Mouse (Mus musculus): ENCODE data around the gene Pwwp2b. TPM values are rescaled to one million over a fixed set of nuclear protein-coding genes. Genes with fewer than 3 reads are reported as not detected.
A peak's percentile ranks its signal among the peaks of the same experiment; 100 is the strongest.

The Pwwp2b gene
- polyA plus RNA-seq, 1 experiment from 2014 or later, result 13.5 TPM

GRCm38 (mm10) chr7:139254626-139255025, 6.3 kb downstream of the Pwwp2b start:
- peaks cover 37% of the 10 kb centered on the region for H3K4me1 ChIP-seq (ENCODE audit: insufficient read depth)
- H3K9me3 ChIP-seq (ENCODE audit: low read depth, low read length), result no peaks in the 10 kb centered on the region
- H3K36me3 ChIP-seq (ENCODE audit: insufficient read depth), result peaks cover 23% of the 10 kb centered on the region
- WGBS, result 77% methylated on average over 5 of the region's 5 CpGs
- no peak overlapping the region for H3K4me3 ChIP-seq (ENCODE audit: low read depth, low read length)
- H3K27ac ChIP-seq (ENCODE audit: low read depth), result no peak overlapping the region
- no peak for TF ChIP-seq CTCF (IDR thresholded peaks at IDR 0.05; ENCODE audit: low read depth)
- H3K27me3 ChIP-seq (ENCODE audit: insufficient read depth, low read length), result no peaks in the 10 kb centered on the region
- H3K4me2 ChIP-seq, result no peak overlapping the region
- ATAC-seq (ENCODE audit: insufficient read depth) (no peak), DNase-seq (no peak)
- H3K9ac ChIP-seq, result no peak overlapping the region

- Histone ChIP-seq H3K36me3 (ENCODE audit: insufficient read depth) (peaks cover 26% of the 10 kb centered on the region), H3K4me2 (no peak overlapping the region), H3K9me3 (ENCODE audit: low read depth, low read length) (no peaks in the 10 kb centered on the region), H3K9ac (no peak overlapping the region), H3K4me3 (ENCODE audit: low read depth, low read length) (no peak overlapping the region), H3K4me1 (ENCODE audit: insufficient read depth) (peaks cover 13% of the 10 kb centered on the region), H3K27ac (ENCODE audit: low read depth) (peak overlapping the region; percentile 91), H3K27me3 (ENCODE audit: insufficient read depth, low read length) (no peaks in the 10 kb centered on the region)
- peak; percentile 83 for DNase-seq
- peak; percentile 92 for ATAC-seq (ENCODE audit: insufficient read depth)
- 57% methylated on average over 10 of the region's 10 CpGs for WGBS
- TF ChIP-seq CTCF (IDR thresholded peaks at IDR 0.05; ENCODE audit: low read depth), result no peak
Observed at GRCm38 (mm10) chr7:139257752-139258542, 9.7 kb downstream of the Pwwp2b start.

GRCm38 (mm10) chr7:139264337-139264736, 16.1 kb downstream of the Pwwp2b start:
- Histone ChIP-seq H3K4me1 (ENCODE audit: insufficient read depth) (peaks cover 2% of the 10 kb centered on the region; the same call in 1 of the 2 replicates), H3K36me3 (ENCODE audit: insufficient read depth) (peaks cover 24% of the 10 kb centered on the region; the same call in 1 of the 2 replicates), H3K27me3 (ENCODE audit: insufficient read depth, low read length) (no peaks in the 10 kb centered on the region), H3K4me3 (ENCODE audit: low read depth, low read length) (no peak overlapping the region), H3K4me2 (no peak overlapping the region), H3K9me3 (ENCODE audit: low read depth, low read length) (no peaks in the 10 kb centered on the region), H3K27ac (ENCODE audit: low read depth) (peak overlapping the region; percentile 22), H3K9ac (no peak overlapping the region)
- no peak for TF ChIP-seq CTCF (IDR thresholded peaks at IDR 0.05; ENCODE audit: low read depth)
- DNase-seq, result peak; percentile 52
- ATAC-seq (ENCODE audit: insufficient read depth), result no peak
- 49% methylated on average over 4 of the region's 4 CpGs for WGBS

GRCm38 (mm10) chr7:139265634-139266033, 17.4 kb downstream of the Pwwp2b start:
- TF ChIP-seq CTCF (IDR thresholded peaks at IDR 0.05; ENCODE audit: low read depth), result no peak
- H3K9ac ChIP-seq, result no peak overlapping the region
- H3K4me1 ChIP-seq (ENCODE audit: insufficient read depth), result peaks cover 2% of the 10 kb centered on the region; the same call in 1 of the 2 replicates
- H3K4me2 ChIP-seq, result no peak overlapping the region
- H3K36me3 ChIP-seq (ENCODE audit: insufficient read depth), result peaks cover 21% of the 10 kb centered on the region; the same call in 1 of the 2 replicates
- DNase-seq (no peak), ATAC-seq (ENCODE audit: insufficient read depth) (no peak)
- no peaks in the 10 kb centered on the region for H3K27me3 ChIP-seq (ENCODE audit: insufficient read depth, low read length)
- no peak overlapping the region for H3K4me3 ChIP-seq (ENCODE audit: low read depth, low read length)
- no peaks in the 10 kb centered on the region for H3K9me3 ChIP-seq (ENCODE audit: low read depth, low read length)
- 46% methylated on average over 6 of the region's 6 CpGs for WGBS
- no peak overlapping the region for H3K27ac ChIP-seq (ENCODE audit: low read depth)

- Histone ChIP-seq H3K27ac (ENCODE audit: low read depth) (peak overlapping the region; percentile 0; the same call in 1 of the 2 replicates), H3K36me3 (ENCODE audit: insufficient read depth) (peaks cover 21% of the 10 kb centered on the region; the same call in 1 of the 2 replicates), H3K4me1 (ENCODE audit: insufficient read depth) (peaks cover 2% of the 10 kb centered on the region; the same call in 1 of the 2 replicates), H3K9me3 (ENCODE audit: low read depth, low read length) (no peaks in the 10 kb centered on the region), H3K27me3 (ENCODE audit: insufficient read depth, low read length) (no peaks in the 10 kb centered on the region), H3K4me2 (no peak overlapping the region), H3K9ac (no peak overlapping the region), H3K4me3 (ENCODE audit: low read depth, low read length) (no peak overlapping the region)
- TF ChIP-seq CTCF (IDR thresholded peaks at IDR 0.05; ENCODE audit: low read depth), result no peak
- 69% methylated on average over 6 of the region's 6 CpGs for WGBS
- DNase-seq (no peak), ATAC-seq (ENCODE audit: insufficient read depth) (no peak)
Observed at GRCm38 (mm10) chr7:139266431-139266830, 18.1 kb downstream of the Pwwp2b start.

- H3K4me1 ChIP-seq (ENCODE audit: insufficient read depth), result peaks cover 3% of the 10 kb centered on the region; the same call in 1 of the 2 replicates
- no peak overlapping the region for H3K4me3 ChIP-seq (ENCODE audit: low read depth, low read length)
- H3K4me2 ChIP-seq, result no peak overlapping the region
- 58% methylated on average over 8 of the region's 8 CpGs for WGBS
- H3K27me3 ChIP-seq (ENCODE audit: insufficient read depth, low read length), result no peaks in the 10 kb centered on the region
- peaks cover 21% of the 10 kb centered on the region; the same call in 1 of the 2 replicates for H3K36me3 ChIP-seq (ENCODE audit: insufficient read depth)
- peak; percentile 47 for DNase-seq
- TF ChIP-seq CTCF (IDR thresholded peaks at IDR 0.05; ENCODE audit: low read depth), result no peak
- ATAC-seq (ENCODE audit: insufficient read depth), result no peak
- peak overlapping the region; percentile 0; the same call in 1 of the 2 replicates for H3K27ac ChIP-seq (ENCODE audit: low read depth)
- no peaks in the 10 kb centered on the region for H3K9me3 ChIP-seq (ENCODE audit: low read depth, low read length)
- no peak overlapping the region for H3K9ac ChIP-seq
Observed at GRCm38 (mm10) chr7:139266886-139267870, 18.9 kb downstream of the Pwwp2b start.

Data from lung, embryonic 14.5 days (tissue).